Mouse (Mus musculus) c-Kit-positive CD71-positive TER-119-negative erythroid progenitor cells, embryonic 14.5 days (primary cell): ENCODE results near the gene Kti12.

Experiments used
- DNase-seq: peaks from one replicate; pipeline ENCODE4 v3.0.0-alpha.2; 2013; ENCODE audit warnings: low read depth

Kti12 gene

DNA sequence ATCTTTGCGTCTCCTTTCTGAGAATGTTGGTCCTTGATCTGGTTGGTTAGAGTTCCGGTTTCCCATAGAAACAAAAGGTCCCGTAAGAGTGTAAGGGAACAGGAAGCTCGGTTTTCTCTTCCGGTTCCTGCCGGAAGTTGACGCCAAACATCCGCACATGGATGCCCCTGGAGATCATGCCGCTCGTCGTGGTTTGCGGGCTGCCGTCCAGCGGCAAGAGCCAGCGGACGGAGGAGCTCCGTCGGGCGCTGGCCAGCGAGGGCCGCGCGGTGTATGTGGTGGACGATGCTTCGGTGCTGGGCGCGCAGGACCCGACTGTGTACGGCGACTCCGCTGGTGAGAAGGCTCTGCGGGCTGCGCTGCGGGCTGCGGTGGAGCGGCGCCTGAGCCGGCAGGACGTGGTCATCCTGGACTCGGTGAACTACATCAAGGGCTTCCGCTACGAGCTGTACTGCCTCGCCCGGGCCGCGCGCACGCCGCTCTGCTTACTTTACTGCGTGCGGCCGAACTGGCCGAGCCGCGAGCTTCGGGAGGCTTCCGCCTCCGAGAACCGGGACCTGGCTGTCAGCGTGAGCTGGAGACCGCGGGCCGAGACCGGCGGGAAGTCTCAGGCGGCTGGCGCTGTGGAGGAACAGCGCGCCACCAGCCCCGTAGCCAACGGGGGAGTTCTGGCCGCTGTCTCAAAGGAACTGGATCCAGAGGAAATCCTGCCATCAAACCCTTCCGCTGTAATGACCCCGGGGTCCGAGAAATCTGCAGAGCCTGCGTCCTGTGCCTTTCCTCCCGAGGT is at the start of gene Kti12:
Gene Kti12, plus strand, starts transcription at position 71 of the 790 bp plus-strand sequence.
- DNase-seq = peak; percentile 82

DNA sequence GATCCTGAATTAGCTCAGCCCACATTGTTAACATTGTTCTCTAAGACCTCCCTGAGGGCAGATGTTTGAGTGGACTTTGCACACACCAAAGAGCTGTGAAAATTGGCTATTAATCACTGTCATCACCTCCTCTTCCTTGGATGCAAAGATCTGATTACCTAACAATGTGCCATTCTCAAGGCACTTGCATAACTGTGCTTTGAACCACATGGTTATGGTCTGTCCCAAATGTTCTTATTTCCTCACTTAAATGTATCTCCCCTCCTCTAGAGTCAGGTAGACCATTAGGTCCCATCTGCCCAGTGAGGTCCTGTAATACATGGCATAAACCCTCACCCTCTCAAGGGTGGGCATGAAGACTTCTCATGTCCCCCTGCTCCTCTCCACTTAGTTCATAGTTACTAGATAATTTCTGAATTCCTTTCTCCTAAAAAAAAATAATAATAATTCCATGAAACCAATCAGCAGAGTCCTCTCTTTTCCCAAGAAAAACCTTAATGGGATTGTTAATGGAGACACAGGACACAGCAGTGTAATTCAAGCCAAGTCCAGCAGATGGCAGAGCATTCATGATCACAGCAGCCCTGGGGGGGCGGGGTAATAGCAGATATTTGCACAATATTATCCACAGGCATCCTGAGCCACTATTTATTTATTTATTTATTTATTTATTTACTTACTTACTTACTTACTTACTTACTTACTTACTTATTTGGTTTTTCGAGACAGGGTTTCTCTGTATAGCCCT is 49.3 kb upstream of the Kti12 start:
- DNase-seq = peak; percentile 54

DNA sequence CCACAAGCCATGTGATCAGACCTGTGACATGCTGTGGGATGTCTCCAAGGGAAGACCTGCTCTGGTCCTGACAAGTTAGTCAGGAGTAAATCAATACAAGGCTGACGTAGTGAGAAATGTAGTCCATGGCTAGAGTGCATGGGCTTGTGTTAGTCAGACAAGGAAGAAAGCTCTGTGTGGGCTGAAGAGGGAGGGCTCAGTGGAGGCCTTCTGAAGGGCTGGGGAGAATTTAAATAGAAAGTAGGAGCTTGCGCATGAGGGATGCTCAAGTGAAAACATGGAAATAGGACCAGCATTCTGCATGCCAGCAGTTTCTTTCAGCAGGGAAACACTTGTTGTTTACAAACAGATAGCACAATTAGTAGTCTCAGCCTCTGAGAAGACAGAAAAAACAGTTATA is 44.0 kb upstream of the Kti12 start:
- no peak for DNase-seq

DNA sequence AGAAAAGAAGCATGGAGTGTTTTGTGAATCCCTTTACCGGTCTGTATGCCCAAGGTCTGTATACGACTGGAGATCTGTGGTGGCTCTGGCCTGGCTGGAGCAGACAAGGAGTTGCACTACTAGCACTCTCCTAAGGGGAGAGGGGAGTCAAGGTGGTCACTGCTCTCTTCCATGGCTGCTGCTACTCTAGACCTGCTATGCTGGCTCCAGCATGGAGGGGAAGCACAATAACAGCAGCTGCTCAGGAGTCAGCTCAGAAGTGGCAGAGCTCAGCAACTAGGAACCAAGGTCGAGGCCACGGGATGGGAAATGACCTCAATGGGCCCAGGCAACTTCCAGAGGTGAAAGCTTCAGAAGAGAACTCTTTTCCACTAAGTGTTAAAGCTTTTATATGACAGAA is 36.4 kb upstream of the Kti12 start:
- no peak for DNase-seq

DNA sequence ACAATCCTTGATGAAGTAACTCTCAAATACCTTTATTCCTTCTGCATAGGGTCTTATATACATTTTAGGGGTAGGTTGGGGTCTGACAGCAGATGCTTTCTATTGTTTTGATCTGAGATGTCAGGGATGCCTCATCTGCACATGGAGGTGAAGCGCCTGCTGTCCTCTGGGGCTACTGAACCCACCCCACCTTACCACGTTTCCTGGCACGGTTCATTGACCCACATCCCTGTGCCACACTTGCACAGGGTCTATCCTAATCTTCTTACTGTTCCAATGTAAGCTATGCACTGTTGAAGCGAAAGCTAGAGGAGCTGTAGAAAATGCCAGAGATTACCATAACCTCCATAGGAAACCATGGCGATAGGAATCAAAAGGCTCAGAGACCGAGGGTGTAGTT is 36.0 kb upstream of the Kti12 start:
- DNase-seq = no peak

DNA sequence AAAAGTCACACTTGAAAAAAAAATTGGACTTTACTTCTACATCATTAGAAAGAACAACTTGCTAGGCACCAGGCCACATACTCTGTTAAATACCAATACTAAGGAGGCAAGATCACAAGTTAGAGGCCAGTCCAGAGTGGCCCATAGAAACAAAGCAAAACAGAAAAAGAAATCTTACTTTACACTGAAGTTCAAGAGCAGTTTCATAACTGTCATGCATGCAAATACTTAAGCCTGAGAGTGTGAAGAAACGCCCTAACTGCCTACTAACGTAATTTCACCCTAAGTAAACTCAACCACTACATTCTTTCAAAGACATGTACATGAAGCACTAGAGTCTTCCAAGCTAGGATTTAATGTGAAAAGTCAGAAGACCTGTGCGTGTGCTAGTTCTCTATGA is 21.9 kb upstream of the Kti12 start:
- no peak for DNase-seq

DNA sequence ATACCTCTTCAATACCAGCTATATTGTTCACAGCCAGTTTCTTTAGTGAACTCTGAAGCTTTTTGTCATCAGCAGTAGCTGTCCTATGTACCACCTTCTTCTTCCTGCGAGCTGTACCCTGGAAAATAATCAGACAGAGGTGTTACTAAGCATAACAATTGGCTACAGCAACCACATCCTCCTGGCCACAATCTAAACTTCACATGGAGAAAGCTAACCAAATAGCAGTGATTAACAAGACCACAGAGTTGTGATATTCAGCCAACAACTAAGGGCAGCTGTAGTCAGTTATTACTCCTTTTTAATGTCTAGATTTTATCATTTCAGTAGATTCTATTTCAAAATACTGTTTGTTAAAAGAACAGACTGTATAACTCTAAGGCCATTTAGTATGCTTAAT is 21.5 kb upstream of the Kti12 start:
- no peak for DNase-seq

DNA sequence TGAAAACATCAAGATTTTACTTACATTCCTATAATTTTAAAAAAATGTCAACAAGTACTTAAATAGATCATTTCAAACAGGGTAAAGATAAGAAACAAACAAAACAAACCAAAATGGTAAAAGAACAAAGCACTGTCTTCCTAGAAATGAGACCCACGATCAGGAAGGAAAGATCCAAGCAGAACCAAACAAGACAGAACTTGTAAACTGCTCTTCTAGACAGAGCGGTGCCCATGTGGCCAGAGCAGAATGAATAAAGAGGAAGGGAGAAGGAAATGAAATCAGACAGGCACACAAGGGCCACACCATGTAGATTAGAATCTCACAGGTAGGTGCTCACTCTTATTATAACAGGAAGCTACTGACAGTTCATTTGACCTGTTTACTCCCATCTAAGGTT is 20.9 kb upstream of the Kti12 start:
- DNase-seq = no peak

DNA sequence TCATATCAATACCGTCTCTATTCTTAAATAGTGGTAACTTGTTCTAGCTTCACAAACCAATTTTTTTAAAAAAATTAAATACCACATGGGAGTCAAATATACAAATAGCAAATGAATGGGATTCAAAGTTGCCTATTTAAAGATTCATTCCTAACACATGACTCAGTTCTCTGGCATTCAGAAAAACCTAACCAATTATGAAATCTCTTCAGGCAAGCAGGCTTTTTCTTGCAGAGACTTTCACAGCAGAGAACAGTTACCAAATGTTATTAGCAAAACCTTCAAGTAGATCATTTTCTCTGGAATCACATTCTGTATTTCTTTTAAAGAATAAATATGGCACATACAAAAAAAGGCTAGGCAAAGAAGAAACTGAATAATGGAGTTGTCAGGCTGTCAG is 16.9 kb upstream of the Kti12 start:
- no peak for DNase-seq

DNA sequence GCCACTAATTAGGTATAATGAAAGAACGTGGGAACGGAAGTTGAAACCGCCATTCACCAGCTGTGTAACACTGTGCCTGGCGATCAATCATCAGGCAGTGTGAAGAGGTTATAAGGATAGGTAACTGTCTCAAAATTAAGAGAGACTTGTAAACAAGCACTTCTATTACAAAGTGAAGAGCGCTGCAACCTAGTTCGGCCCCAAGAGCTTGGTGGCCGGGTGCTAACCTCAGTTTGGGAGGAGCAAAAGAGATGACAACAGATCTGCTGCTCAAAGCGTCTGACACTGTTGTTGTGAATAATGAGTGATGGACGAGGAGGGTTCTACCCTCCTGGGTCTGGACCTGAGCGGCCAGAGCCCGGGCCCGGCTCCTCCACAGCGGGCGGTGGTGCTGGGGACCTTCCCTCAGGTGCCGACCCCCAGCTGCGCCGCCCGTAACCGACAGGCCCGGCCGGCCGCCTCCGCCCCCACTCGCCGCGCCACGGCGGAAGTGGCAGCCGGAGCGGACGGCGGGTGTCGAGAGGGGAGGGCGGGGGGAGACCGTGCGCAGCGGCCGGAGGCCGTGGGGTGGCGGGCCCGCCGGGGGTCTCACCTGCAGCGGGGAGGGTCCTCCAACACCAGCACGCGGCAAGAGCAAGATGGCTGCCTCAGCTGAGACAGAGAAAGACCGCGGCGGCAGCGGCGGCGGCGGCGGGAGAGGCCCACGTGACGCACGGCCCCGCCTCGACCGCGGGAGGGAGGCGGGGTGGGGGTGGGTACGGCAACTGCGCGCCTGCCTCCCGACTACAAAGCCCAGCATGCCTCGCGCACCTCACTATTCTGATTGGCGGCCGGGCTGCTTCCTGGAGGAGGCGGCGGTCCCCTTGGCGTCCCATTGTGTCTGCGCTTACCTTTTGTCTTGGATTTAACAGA is 14.4 kb upstream of the Kti12 start, which contains the start of gene Btf3l4:
Gene Btf3l4, minus strand, starts transcription at position 699 of the 912 bp plus-strand sequence.
- DNase-seq = peak; percentile 85

DNA sequence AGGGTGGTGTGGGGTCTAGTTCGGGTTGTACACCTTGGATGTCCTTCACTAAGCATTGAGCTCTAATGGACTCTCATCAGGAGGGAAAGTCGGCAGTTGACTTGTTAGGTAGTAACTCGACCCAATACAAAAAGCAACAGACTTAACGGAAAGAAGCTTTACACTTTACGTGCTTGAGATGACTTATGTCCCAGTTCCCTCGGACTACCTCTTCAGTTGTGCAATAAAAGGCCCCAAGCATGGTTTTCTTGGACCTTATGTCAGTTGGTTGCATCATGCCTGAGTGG is 13.8 kb upstream of the Kti12 start:
- DNase-seq = no peak

DNA sequence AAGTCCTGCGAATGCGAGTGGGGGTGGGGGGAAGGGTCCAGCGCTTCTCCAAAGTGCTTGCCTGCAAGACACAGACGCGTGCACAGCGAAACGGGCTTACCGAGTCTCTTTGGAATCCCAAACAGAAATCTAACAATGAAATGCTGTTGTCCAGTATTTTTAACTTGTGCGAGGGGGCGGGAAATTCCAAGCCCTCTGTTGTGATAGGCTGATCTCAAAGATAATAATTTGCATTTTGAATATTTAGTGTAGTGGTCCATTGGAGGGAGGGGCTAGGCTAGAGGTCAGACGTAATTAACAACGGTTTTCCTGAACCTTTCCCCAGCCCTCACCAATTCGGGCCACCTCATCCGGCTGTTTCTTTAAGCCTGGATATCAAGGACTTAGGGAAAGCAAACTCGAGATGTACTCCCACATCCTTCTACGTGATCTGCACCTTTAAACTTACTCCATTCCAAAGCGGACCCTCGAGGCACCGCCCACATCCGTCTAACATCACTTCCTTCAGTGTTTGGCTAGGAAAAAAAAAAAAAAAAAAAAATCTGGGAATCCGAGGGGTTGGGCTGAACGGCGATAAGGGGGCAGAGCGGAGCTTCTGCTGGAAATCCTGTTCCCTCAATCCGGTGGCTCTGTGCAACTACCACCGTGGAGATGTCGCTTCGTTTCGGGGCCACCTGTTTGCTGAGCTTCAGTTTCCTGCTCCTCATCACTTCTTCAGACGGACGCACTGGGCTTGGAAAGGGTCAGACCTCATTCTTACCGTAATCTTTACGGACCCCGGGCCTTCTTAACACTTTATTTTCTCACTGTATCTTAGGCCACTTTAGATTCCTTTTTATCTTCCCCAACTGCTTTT is 13.2 kb upstream of the Kti12 start, which contains the start of gene Txndc12:
Gene Txndc12, plus strand, starts transcription at position 487 of the 856 bp plus-strand sequence.
- DNase-seq = peak; percentile 87

DNA sequence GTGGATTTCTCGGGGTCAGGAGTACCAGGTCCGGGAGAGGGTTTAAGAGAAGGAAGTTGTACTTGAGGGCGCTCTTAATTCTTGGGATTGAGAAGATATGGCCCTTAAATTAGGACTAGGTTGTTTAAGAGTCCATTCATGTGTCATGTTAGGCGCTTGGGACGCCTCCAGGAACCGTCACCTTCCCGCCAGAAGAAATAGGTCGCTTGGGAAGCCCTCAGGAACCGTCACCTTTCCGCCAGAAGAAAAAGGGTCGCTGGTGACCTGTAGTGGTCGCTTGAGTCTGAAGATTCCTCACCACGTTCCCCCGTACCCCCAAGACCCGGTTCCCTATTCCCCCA is 12.6 kb upstream of the Kti12 start:
- DNase-seq = no peak

DNA sequence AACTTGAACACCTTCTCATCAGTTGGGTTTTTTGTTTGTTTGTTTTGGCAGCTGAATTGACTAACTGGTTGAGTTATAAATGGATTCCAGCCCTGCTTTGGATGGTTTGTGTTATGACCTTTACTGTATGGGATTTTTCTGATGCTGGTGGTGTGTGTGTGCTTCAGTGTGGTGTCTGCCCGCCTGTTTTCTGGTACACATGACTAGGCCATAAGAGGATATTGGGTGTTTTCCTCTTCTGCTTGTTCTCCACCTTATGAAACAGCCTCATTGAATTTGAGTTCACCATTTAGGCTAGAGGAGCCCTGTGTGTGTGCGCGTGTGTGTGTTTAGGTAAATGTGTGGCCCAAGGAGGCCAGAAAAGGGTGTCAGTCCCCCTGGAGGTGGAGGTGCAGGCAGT is 12.1 kb upstream of the Kti12 start:
- no peak for DNase-seq

DNA sequence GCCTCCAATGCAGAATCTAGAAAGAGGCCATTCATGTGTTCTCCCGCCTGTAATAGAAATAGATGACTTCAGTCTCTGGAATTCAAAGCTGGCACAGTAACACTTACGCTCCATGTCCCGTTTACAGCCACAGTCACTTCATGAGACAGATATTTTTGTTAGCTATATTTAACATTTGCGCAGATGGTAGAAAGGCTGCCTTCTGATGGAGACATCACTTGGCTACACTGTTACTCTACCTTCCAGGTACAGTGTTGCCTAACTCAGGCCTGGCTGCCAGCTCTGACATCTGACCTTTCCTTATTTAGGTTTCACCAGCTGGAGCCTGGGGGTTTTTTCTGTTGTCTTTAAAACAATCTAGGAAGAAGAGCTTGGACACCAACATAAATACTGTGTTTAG is 9.6 kb upstream of the Kti12 start:
- no peak for DNase-seq

DNA sequence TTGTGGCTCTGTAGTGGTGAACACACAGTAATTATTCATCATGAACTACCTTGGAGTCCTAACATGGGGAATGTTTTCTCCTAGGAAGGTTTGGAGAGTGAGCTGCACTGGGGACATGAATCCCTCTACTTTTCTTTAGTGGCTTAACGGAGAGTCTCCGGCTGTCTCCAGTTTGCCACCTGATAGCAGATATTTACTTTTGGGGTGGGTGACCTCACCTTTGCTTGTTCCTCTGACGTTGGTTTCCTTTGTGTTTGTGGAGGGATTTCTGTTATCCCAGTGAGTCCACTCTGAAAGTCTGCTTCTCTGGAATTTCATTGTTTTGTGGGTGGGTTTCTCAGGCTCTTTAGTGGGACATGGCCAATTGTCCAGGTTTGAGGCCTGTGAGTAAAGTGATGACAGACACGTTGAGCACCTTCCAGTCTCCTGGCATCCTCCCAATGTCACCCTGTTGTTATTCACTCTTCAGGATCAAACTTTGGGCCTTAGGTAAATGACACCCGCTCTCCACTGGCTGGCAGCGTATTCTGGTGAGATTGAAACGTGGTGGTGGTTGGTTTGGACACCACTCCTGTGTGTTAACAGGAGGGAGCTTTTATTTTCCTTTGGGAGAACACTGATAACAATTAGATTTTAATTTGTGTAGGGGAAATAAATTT is 5.5 kb upstream of the Kti12 start:
- no peak for DNase-seq

DNA sequence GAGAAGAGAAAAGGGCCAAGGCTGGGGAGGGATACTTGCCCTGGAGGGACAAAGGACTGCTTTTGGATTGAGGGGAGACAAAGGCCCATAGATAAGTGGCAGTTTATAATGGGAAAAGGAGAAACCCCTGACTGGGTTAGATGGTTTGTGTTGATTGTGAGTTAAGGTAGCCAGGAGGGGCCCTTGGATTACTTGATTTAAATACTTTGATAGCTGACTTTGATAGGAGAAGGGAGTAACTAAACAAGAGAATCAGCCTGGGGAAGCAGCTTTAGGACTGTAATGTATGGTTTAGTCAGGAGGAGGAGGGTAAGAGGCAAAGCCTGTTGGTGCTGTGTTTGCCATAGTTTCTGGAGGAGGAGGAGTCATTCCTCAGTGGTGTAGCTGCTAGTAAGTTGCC is 4.2 kb upstream of the Kti12 start:
- DNase-seq = no peak

DNA sequence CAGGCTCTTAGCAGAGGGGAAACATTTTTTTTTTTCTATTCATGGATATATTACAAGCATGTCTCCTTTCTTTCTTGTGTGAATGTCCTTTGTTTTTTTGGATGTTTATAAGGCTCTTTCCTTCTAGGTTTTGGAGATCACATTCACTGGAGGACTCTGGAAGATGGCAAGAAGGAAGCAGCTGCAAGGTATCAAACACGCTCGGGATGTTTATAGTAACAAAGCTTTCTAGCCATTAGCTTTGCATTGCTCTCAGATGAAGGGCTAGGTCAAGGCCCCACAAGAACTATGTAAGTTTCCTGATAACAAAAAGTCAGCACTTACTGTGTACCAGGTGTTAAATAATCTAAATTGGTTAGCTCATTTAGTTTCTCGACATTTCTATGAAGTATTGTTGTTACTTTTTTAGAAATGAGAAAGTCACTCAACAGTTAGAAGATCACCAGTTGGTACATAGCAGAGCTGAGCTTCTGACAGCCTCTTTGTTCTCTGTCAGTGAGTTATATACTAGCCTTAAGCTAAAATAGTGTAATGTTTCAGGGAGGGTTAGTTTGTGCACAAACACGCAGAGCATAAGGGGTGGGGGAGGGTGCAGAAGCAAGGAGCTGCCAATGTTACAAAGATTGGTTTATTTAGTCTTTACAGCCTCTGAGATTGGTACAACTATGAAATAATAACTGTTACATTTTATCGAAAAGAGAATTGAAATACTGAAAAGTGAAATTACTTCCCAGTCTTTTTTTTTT is 1.6 kb upstream of the Kti12 start:
- no peak for DNase-seq

DNA sequence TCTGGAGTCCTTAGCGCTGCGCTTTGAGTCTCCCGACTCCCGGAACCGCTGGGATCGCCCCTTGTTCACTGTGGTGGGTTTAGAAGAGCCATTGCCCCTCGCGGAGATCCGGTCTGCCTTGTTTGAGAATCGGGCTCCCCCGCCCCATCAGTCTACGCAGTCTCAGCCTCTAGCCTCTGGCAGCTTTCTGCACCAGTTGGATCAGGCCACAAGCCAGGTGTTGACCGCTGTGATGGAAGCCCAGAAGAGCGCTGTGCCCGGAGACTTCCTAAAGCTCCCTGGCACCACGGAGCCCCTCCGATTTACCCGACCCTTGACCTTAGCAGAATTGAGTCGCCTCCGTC is 892 bp downstream of the Kti12 start, which contains the start of gene A730015C16Rik:
Gene A730015C16Rik, minus strand, starts transcription at position 115 of the 344 bp plus-strand sequence.
- DNase-seq = no peak

DNA sequence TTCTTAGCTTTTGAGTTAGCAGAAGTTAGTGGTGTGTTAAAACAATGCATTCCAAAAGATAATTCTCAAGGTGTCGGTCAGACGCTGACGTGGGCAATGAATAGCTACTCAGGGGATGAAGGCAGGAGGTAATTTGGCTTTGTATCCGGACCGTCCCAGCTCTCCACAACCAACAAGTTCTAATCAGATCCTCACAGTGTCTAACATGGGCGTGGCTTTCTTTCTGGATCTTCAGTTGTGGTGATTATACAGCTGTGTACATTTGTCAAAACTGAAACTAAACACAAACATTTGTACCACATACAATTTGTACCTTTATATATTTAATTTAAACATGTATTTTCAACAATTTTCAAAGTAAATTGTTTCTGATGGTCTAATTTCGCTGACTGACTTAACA is 19.2 kb downstream of the Kti12 start:
- no peak for DNase-seq
